Mouse (Mus musculus) common myeloid progenitor, adult 5-6 weeks (primary cell): ENCODE data around the gene Arid4a. TPM values are rescaled to one million over a fixed set of nuclear protein-coding genes. Genes with fewer than 3 reads are reported as not detected.

ENCODE experiments used
- ATAC-seq: replicated peaks from 2 replicates; pipeline ENCODE4 v1.8.0; 2016; ENCODE audit warnings: low read depth, mild to moderate bottlenecking, moderate TSS enrichment, inconsistent platforms; ENCODE audit not compliant: poor library complexity, severe bottlenecking
- total RNA-seq: library from RNA; stranded (forward); fragments of 200-1000, 187-1606 nt; gene quantifications from 2 replicates; pipeline ENCODE4 v1.2.3, GENCODE M21; 2017

The Arid4a gene
- total RNA-seq = 53.1 and 62.7 TPM in 2 replicates

- peak; percentile 92 for ATAC-seq
These were observed at the start of gene Arid4a for GRCm38 (mm10) chr12:71015363-71016210. Gene Arid4a (plus strand): TSS chr12:71015990.

DNA sequence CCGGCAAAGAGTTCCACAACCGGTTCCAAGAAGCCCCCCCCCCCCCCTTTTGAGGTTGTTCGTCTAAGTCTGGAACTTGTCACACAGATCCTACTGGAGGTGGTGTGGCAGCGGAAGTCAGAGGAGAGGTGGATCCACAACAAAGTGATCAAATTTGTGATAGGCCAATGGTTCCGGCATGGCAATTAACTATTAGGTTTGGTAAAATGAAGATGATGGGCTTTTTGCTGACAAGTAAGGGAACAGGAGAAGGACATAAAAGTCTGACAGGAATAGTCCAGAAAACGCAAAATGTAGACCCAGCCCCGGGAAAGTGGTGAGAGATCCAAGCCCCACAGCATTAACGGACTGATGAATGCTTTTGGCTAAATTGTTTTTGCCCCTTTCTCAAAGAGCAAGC, 48.2 kb upstream of the Arid4a start:
- no peak for ATAC-seq

DNA sequence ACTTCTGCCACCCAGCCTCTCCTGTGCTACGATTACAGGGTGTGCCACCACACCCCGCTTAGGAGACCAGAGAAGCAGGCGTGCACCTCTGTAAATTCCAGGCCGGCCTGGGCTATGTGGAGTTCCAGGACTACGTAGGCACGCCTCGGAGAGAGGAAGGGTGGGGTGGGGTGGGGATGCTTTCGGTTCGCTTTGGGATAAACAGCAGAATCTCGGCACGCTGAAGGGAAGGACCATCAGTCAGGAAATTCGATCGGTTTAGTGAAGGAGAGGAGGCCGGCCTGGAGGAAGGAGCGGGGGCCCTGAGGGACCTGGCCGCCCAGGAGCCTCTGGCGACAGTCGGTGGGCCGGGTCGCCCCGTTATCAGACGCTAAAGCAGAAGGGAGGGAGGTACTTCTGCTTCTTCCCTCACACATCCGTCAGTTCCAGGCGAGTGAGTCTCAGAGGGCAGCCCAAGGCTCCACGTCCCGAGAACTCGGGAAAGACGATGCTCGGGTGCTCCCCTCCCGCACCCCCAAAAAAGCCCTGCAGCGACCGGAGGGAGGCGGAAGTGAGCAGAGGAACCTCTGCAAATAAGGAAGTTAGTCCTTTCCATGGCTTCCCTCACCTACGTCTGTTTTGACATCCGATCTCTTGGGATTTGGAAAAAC, 47.5 kb upstream of the Arid4a start:
- peak; percentile 81 for ATAC-seq

DNA sequence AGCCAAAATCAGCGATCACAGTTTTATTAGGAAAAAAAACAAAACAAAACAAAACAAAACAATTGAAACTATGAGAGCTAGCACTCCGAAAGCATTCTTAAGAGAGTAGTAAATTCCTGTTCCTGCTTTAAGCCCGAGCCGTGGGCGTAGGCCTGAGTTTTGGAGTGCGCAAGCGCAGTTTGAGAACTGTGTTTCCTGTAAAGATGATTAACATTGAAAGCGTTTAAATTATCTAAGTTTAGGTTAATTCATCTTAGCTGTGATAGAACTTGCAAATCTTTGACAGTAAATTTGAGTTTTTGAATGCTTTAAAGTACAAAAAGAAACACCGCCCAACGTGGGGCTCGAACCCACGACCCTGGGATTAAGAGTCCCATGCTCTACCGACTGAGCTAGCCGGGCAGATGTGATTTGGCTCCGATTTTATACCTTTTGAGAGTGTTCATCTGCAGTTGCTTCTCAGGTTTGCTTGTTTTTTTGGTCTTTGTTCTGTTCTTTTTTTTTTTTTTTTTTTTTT, 46.9 kb upstream of the Arid4a start:
- peak; percentile 61 for ATAC-seq

DNA sequence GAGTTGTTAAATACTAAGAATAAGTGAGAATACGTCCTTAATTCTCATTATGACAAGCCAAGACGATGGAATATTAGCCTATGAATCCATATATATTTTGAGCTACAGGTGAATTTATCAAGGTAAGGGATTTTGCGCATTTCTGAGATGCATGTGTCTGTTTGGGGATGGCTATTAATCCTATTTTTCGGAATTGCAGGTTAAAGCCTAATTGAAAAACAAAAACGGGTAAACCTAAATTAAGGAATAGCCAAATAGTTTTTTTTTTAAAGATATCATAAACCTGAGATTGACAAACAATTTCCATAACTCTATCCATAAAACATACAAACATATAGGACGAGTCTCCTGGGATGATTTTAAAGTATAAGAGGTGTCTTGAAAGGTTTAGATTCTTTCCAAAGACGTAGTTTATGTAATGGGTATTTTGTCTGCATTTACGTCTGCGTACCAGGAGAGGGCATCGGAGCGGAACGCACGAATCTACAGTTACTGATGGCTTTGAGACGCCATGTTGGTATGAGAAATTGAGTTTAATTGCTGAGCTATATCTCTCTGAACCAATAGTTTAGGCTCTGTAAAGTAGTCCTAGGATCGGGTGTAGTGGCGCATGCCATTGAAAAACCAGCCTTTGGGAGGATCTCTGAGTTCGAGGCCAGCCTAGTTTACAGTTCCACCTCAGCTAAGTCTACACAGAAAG, 46.2 kb upstream of the Arid4a start:
- ATAC-seq = peak; percentile 58

- no peak for ATAC-seq
These were observed 42.0 kb upstream of the Arid4a start for GRCm38 (mm10) chr12:70973831-70974230.

GRCm38 (mm10) chr12:70974441-70975266, 41.1 kb upstream of the Arid4a start, which contains the start of gene Psma3:
Gene Psma3 (plus strand): TSS chr12:70974621.
- ATAC-seq = peak; percentile 91

GRCm38 (mm10) chr12:70975406-70975805, 40.4 kb upstream of the Arid4a start:
- ATAC-seq = no peak

DNA sequence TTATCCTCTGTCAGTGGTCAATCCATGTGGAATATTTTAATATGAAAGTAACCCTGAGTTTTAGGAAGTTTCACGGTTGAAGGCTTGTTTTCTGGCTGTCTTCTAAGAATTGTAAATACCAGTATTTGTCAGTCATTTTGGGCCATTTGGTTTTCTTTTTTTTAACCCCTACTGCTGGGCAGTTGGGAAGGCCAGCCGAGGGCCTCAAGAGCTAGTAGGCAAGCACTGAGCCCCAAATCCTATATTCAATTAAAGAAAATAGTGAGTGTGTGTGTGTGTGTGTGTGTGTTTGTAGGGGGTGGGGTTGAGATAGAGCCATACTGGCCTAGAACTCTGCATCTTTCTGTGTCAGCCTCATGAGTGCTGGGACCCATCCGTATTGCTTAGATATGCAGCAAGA, 39.9 kb upstream of the Arid4a start:
- no peak for ATAC-seq

- ATAC-seq = no peak
These were observed 37.4 kb upstream of the Arid4a start for GRCm38 (mm10) chr12:70978345-70978744.

DNA sequence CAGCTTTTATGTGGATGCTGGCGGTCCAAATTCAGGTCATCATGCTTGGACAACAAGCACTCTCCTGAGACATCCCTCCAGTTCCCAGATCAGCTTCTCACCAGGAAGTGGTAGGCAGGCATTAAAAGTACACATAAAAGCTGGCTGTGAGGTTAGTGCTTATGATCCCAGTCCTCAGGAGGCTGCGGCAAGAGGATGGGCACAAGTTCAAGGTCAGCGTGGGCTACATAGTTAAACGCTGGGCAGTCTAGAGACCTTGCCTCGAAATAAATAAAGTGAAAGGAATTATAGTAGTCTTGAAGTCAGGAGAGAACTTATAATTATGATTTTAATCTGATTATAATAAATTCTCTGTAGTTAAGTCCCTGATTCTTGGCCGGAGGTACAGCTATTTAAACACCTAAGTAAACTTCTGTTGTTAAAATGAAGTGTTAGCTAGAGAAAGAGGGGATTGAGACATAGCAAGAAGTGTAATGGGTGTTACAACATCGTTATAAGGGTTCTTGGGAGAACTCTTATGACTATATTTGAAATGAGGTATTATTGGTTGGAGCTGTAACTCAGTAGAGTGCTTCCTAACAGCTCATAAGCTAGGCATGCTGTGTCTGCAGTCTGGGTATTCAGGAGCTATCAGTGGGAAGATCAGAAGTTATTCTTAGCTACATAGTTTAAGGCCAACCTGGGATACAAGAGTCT, 30.8 kb upstream of the Arid4a start:
- ATAC-seq = no peak

GRCm38 (mm10) chr12:70997225-70997624, 18.6 kb upstream of the Arid4a start:
- no peak for ATAC-seq

- peak; percentile 85 for ATAC-seq
These were observed 16.3 kb upstream of the Arid4a start for GRCm38 (mm10) chr12:70999423-70999903.

GRCm38 (mm10) chr12:71000344-71000743, 15.4 kb upstream of the Arid4a start:
- ATAC-seq = no peak

GRCm38 (mm10) chr12:71001456-71001855, 14.3 kb upstream of the Arid4a start:
- ATAC-seq = no peak

GRCm38 (mm10) chr12:71003760-71004426, 11.9 kb upstream of the Arid4a start:
- no peak for ATAC-seq

DNA sequence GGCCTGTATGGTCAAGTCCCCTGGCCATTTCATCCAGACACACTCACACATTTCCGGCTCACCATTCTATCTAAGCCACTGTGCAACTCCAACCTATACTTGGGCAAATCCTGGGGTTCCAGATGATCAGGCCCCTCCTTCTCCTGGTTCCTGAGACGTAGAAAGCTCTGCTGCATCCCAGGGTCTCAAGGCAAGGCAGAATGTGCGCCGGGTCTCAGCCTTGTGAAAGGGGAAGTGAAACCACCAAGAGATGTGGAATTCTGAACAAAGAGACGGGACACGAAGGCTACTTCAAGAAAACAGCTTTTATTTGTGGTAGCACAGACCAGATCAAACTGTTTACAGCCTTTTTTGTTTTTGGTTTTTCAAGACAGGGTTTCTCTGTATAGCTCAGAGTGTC, 9.6 kb upstream of the Arid4a start:
- ATAC-seq = no peak

DNA sequence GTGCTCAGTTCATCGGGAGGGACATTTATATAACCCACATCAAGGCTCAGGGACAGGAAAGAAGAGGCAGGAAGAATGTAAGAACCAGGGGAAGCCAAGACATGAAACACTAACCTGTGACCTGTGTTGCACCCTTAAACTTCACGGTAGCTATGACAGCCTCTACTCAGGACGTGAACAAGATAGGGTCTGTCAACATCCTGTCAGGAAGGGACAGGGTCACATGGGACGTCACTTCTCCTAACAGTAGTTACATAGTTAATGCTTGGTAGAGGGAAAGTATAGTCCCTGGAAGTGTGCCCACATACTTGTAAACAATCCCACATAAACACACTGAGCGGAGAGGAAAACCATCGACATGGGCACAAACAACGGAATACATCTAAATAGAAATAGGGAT, 8.9 kb upstream of the Arid4a start:
- no peak for ATAC-seq

DNA sequence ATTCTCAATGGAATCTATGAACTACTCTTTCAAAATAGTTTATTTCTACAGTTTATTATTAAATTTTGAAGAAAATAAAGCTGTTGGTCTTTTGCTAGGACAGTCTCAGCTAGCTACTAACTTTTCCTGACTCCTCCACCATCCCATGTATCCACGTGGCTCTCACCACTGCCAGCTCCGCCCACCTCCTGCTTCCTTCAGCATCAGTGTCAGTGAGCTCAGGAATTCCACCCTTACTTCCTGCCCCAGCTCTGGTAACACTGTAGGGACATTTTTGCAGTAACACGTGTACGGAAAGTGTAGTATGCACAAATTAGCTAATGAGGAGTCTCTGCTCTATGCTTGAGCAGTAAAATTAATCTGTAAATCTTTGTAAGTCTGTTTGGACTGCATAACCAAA, 6.0 kb upstream of the Arid4a start:
- no peak for ATAC-seq
